Mouse (Mus musculus) embryonic facial prominence, embryonic 12.5 days (tissue): ENCODE measurements around the gene Rngtt. TPM values are rescaled to one million over a fixed set of nuclear protein-coding genes. Genes with fewer than 3 reads are reported as not detected.

ENCODE experiments used
- ATAC-seq: fragments of 200-750 bp; cut with Nextera tagmentation; 2 replicates; pipeline ENCODE4 v1.8.0; 2017; ENCODE audit not compliant: insufficient number of reproducible peaks, insufficient read depth, low FRiP score, low TSS enrichment
- H3K27ac ChIP-seq: fragments of 300-500 bp; sonication (generic); 2 replicates; pipeline ENCODE4 v1.5.1; 2016; ENCODE audit warnings: mild to moderate bottlenecking
- H3K27me3 ChIP-seq: fragments of 300-500 bp; sonication (generic); 2 replicates; pipeline ENCODE4 v1.6.1; 2016; ENCODE audit warnings: mild to moderate bottlenecking, moderate library complexity
- H3K36me3 ChIP-seq: fragments of 300-500 bp; sonication (generic); 2 replicates; pipeline ENCODE4 v1.6.1; 2016; ENCODE audit warnings: mild to moderate bottlenecking
- H3K4me1 ChIP-seq: fragments of 300-500 bp; sonication (generic); 2 replicates; pipeline ENCODE4 v1.6.1; 2016
- H3K4me2 ChIP-seq: fragments of 300-500 bp; sonication (generic); replicated peaks from 2 replicates; pipeline ENCODE4 v1.6.1; 2016; ENCODE audit warnings: mild to moderate bottlenecking, moderate library complexity
- H3K4me3 ChIP-seq: fragments of 300-500 bp; sonication (generic); 2 replicates; pipeline ENCODE4 v1.5.1; 2016; ENCODE audit warnings: mild to moderate bottlenecking
- H3K9ac ChIP-seq: fragments of 300-500 bp; sonication (generic); 2 replicates; pipeline ENCODE4 v1.6.1; 2016; ENCODE audit warnings: mild to moderate bottlenecking, moderate library complexity
- H3K9me3 ChIP-seq: fragments of 300-500 bp; sonication (generic); 2 replicates; pipeline ENCODE4 v1.6.1; 2016; ENCODE audit warnings: mild to moderate bottlenecking, moderate library complexity
- WGBS: fragments of 180-500 bp; shearing (Covaris S2); methylation state at CpG from one replicate; pipeline ENCODE4 v1.1.7; 2016; 5-methylcytosine and 5-hydroxymethylcytosine counted together
- polyA plus RNA-seq: library from polyadenylated mRNA; unstranded; fragments of >200 nt; fragmentation: Nextera tagmentation; extraction: Ambion mirVana; gene quantifications from 2 replicates; pipeline ENCODE4 v1.2.1, GENCODE M21; 2016

Rngtt gene
- polyA plus RNA-seq, 1 experiment from 2014 or later: 33.4 TPM

DNA sequence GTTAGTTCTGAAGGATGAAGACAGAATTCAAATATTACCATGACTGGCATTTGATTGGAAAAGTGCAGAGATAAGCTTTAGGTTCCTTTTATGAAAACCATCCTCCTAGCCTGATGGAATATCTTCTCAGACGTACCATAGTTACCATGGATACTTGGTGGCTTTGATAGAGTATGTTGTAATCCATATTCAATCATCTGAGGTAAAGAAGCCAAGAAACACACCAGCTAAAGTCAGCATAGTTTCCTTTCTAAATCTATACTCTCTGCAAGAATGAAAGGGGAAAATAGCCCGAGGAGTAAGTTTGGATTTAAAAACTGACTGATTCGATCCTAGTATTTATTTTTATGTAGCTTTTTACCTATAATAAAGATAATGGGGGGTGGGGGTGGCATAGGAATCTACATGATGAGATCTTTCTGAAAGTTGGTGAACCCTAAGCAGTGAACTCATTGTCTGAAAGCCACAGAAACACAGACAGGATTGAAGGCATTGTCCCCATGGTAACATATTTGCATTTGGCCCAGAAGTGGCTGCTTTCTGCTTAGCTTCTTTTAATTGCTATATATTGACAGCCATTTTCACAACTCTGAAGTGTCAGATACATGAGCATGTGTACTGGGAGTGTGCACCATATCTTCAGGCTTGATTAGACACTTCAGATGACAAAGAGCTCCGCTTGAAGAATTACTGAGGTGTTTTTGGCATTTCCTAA, 188.2 kb downstream of the Rngtt start:
- Histone ChIP-seq H3K4me1 (no peaks in the 10 kb centered on the region), H3K27me3 (no peaks in the 10 kb centered on the region), H3K9ac (no peak overlapping the region), H3K4me3 (no peak overlapping the region), H3K36me3 (peaks cover 8% of the 10 kb centered on the region), H3K27ac (no peak overlapping the region), H3K4me2 (no peak overlapping the region), H3K9me3 (no peaks in the 10 kb centered on the region)
- ATAC-seq: no peak
- WGBS: 83% methylated on average over 4 of the region's 4 CpGs

DNA sequence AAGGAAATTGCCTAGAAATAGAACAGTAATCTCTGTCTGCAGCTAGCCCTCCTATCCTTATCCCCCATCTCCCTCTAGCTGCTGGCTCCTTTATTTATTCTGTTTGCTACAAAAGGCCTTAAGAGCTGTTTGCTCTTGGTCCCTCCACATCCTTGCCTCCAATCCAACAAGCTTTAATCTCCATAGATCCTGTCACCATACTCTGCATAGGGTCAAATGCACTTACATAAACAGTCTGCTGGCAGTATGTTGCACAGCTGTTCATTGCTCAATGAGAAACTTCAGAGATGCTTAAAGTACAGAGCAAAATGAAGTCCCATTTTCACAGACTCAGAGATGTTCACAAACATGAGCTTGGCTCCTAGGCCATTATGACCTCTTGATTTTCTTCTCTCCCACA, 196.5 kb downstream of the Rngtt start:
- Histone ChIP-seq H3K9ac (no peak overlapping the region), H3K36me3 (peaks cover 9% of the 10 kb centered on the region), H3K27me3 (no peaks in the 10 kb centered on the region), H3K4me1 (no peaks in the 10 kb centered on the region), H3K27ac (no peak overlapping the region), H3K4me2 (no peak overlapping the region), H3K9me3 (no peaks in the 10 kb centered on the region), H3K4me3 (no peak overlapping the region)
- no peak for ATAC-seq

- Histone ChIP-seq H3K4me1 (no peaks in the 10 kb centered on the region), H3K36me3 (no peaks in the 10 kb centered on the region), H3K27me3 (no peaks in the 10 kb centered on the region), H3K9me3 (no peaks in the 10 kb centered on the region), H3K4me3 (no peak overlapping the region), H3K9ac (no peak overlapping the region), H3K4me2 (no peak overlapping the region), H3K27ac (no peak overlapping the region)
- WGBS: 87% methylated on average over 10 of the region's 10 CpGs
- ATAC-seq: no peak
Observed at GRCm38 (mm10) chr4:33510544-33510943, 200.4 kb downstream of the Rngtt start.

DNA sequence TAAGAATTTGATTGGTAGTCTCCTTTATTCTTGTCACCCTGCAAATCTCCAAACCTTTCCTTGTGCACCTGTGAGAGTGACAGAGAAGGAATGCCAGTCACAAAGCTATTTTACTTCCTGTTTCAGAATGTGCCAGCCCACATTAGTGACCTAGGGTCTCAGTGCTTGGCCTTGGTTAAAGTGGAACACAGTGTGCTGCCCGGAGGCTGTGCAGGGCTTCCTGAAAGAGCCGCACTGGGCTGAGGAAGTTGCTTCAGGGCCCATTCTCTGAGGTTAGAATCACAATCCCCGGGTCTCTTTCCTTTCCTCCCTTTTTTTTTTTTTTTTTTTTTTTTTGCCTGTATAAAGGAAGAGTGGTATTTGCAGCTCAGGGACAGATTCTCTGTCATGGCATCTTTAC, 203.3 kb downstream of the Rngtt start:
- H3K9me3 ChIP-seq: no peaks in the 10 kb centered on the region
- no peaks in the 10 kb centered on the region for H3K36me3 ChIP-seq
- H3K4me1 ChIP-seq: no peaks in the 10 kb centered on the region
- H3K4me2 ChIP-seq: no peak overlapping the region
- no peaks in the 10 kb centered on the region for H3K27me3 ChIP-seq
- no peak overlapping the region for H3K4me3 ChIP-seq
- ATAC-seq: no peak
- WGBS: 37% methylated on average over 3 of the region's 3 CpGs
- no peak overlapping the region for H3K9ac ChIP-seq
- H3K27ac ChIP-seq: no peak overlapping the region

DNA sequence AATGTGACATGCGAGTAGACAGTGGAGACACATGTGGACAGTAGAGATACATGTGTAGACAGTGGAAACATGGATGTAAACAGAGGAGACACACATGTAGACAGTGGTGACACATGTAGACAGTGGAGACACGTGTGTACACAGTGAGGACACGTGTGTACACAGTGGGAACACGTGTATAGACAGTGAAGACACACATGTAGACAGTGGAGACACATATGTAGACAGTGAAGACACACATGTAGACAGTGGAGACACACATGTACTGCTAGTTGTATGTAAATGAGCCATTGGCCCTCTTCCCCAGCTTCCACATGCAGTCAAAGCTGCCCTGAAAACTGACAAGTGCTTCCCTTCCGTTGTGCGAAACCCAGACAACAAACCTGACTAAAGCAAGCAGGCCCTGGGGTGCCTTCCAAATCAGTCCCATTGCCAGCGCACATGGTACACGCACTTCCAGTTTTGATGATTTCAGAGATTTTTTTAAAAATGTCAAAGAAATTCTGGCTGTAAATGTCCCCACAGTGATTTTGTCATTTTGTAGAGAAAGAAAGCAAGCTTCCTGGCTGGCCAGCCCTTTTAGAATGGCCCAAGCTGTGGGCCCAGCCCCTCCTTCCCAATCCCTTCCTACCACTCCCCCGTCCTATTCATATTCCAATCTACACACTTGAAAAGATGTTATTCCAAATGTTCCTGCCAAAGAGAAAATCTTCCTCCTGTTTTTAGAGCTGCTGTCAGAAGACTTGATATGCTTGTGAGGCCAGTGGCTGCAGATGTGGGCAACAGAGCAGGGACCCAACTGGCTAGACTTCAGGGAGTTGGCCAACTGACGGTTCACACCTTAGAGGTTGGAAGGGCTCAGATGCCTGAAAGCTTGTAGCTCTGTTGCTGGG, 204.2 kb downstream of the Rngtt start:
- H3K9ac ChIP-seq: no peak overlapping the region
- H3K4me2 ChIP-seq: no peak overlapping the region
- H3K36me3 ChIP-seq: no peaks in the 10 kb centered on the region
- ATAC-seq: no peak
- WGBS: 85% methylated on average over 10 of the region's 10 CpGs
- no peak overlapping the region for H3K4me3 ChIP-seq
- no peaks in the 10 kb centered on the region for H3K4me1 ChIP-seq
- no peaks in the 10 kb centered on the region for H3K9me3 ChIP-seq
- no peaks in the 10 kb centered on the region for H3K27me3 ChIP-seq
- H3K27ac ChIP-seq: no peak overlapping the region

GRCm38 (mm10) chr4:33520196-33520595, 210.1 kb downstream of the Rngtt start:
- 88% methylated on average over 7 of the region's 7 CpGs for WGBS
- no peaks in the 10 kb centered on the region for H3K27me3 ChIP-seq
- H3K9me3 ChIP-seq: no peaks in the 10 kb centered on the region
- no peak overlapping the region for H3K4me3 ChIP-seq
- H3K9ac ChIP-seq: no peak overlapping the region
- no peak overlapping the region for H3K4me2 ChIP-seq
- H3K4me1 ChIP-seq: no peaks in the 10 kb centered on the region
- H3K36me3 ChIP-seq: no peaks in the 10 kb centered on the region
- ATAC-seq: no peak
- H3K27ac ChIP-seq: no peak overlapping the region

DNA sequence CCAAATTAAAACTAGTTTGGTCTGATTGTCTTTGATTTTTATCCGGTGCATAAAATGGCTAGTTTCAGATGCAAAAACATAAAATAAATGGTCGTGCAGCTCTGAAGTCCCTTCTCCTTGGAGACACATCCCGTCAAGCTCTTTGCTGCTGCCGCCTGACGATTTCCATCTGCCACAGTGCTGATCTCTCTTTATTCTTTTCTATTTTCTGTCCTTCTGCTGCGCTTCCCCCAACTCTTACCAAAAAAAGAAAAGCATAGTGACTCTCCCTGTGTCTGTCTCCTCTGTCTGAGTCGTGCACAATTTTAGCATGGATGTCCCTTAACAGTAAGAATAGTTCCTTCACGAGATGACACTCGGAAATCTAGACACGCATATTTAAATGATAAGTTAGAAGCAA, 210.8 kb downstream of the Rngtt start:
- H3K4me3 ChIP-seq: no peak overlapping the region
- 76% methylated on average over 10 of the region's 10 CpGs for WGBS
- no peak overlapping the region for H3K9ac ChIP-seq
- no peak overlapping the region for H3K27ac ChIP-seq
- H3K27me3 ChIP-seq: no peaks in the 10 kb centered on the region
- no peaks in the 10 kb centered on the region for H3K36me3 ChIP-seq
- no peaks in the 10 kb centered on the region for H3K9me3 ChIP-seq
- ATAC-seq: no peak
- no peaks in the 10 kb centered on the region for H3K4me1 ChIP-seq
- H3K4me2 ChIP-seq: no peak overlapping the region

DNA sequence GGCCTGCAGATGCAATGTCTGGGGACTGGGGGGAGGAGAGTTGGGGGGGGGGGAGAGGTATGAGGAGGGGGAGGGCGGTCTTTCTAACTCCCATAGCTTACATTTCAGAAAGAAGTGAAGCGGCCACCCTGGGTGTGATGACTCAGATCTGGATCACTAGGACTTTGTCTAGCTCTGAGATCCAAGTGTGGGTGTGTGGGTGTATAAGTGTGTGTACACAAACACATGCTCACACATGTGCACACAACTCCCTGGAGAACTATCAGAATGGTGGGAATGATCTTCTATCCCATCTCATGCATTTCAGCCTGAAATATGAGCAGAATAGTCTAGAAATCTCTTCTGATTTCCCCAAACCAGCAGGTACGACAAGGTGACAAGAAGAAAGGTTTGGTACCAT, 213.7 kb downstream of the Rngtt start:
- no peaks in the 10 kb centered on the region for H3K4me1 ChIP-seq
- no peak overlapping the region for H3K27ac ChIP-seq
- no peak overlapping the region for H3K4me2 ChIP-seq
- no peak for ATAC-seq
- H3K9ac ChIP-seq: no peak overlapping the region
- WGBS: 89% methylated on average over 3 of the region's 3 CpGs
- H3K36me3 ChIP-seq: no peaks in the 10 kb centered on the region
- no peaks in the 10 kb centered on the region for H3K27me3 ChIP-seq
- H3K9me3 ChIP-seq: no peaks in the 10 kb centered on the region
- no peak overlapping the region for H3K4me3 ChIP-seq

DNA sequence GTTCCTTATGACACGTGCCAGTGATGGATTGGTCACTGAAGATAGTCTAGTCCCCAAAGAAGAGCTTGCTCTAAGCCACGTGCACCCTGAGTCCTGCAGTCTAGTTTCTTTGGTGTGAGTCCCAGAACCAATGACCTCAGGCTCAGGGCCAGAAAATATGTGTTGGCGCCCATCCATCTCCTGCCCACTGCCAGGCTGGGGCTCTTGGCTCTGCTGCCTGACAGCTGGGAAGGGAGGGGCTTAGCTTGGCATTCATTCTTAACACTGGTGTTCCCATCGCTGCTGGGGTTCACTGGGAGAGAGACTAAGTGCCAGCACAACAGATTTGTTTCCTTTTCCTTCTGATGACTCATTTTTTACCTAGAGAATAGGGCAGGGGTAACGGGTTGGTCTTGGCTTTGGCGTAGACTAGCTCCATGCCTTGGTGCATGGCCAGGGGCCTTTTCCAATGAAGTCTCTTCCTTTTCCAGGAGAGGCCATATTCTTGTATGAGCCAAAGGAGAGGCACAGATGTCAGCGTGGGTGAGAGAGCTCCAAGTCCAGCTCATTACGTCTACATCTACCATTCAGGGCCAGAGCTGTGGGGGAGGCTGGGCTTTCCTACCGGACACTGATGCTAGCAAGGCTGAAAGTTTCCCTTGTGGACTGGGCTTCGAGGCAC, 214.5 kb downstream of the Rngtt start:
- H3K4me2 ChIP-seq: no peak overlapping the region
- no peak overlapping the region for H3K27ac ChIP-seq
- WGBS: 93% methylated on average over 10 of the region's 10 CpGs
- no peaks in the 10 kb centered on the region for H3K27me3 ChIP-seq
- no peaks in the 10 kb centered on the region for H3K9me3 ChIP-seq
- H3K36me3 ChIP-seq: no peaks in the 10 kb centered on the region
- no peaks in the 10 kb centered on the region for H3K4me1 ChIP-seq
- no peak overlapping the region for H3K4me3 ChIP-seq
- no peak for ATAC-seq
- H3K9ac ChIP-seq: no peak overlapping the region

GRCm38 (mm10) chr4:33525272-33525671, 215.2 kb downstream of the Rngtt start:
- ATAC-seq: no peak
- H3K4me1 ChIP-seq: no peaks in the 10 kb centered on the region
- H3K27ac ChIP-seq: no peak overlapping the region
- H3K9ac ChIP-seq: no peak overlapping the region
- no peak overlapping the region for H3K4me3 ChIP-seq
- H3K9me3 ChIP-seq: no peaks in the 10 kb centered on the region
- H3K36me3 ChIP-seq: no peaks in the 10 kb centered on the region
- H3K27me3 ChIP-seq: no peaks in the 10 kb centered on the region
- WGBS: 98% methylated on average over 4 of the region's 4 CpGs
- H3K4me2 ChIP-seq: no peak overlapping the region

DNA sequence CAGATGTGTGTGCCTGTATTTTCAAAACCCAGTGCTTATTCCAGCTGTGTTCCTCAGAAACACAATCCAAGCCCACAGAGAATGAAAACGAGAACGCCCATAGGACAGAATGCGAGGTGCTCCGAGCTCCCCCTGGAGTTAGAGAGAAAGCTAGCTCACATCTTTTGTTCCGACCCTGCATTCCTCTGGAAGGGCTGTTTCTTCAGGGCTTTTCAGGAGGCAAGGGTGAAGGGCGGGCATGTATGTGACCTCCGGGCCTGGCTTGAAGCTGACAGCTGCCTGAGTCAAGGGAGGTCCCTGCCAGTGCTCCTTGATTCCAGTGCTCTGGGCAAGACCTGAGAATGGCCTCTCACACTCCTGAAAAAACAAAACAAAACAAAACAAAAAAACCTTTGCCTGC, 216.0 kb downstream of the Rngtt start:
- no peak for ATAC-seq
- H3K4me1 ChIP-seq: no peaks in the 10 kb centered on the region
- WGBS: 19% methylated on average over 7 of the region's 7 CpGs
- H3K27ac ChIP-seq: no peak overlapping the region
- H3K9me3 ChIP-seq: no peaks in the 10 kb centered on the region
- no peaks in the 10 kb centered on the region for H3K27me3 ChIP-seq
- H3K9ac ChIP-seq: no peak overlapping the region
- no peak overlapping the region for H3K4me3 ChIP-seq
- no peak overlapping the region for H3K4me2 ChIP-seq
- no peaks in the 10 kb centered on the region for H3K36me3 ChIP-seq

DNA sequence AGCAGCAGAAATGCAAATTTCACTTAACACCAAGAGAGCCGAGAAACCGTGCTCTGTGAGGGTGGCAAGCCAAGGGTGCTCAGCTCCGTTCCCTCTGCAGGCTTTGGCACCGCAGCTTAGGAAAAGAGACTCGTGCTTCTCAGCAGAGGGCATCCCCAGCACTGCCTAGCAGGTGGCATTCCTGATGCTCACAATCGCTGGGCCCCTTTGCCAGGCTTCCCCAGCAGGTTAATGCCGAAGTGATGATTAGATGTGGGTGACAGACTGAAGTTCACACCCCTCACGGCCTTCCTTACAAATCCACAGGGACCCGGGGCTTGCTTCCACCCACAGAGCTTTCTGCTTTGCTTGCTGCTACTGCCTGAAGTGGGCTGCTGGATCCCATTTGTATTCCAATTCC, 216.6 kb downstream of the Rngtt start:
- no peaks in the 10 kb centered on the region for H3K9me3 ChIP-seq
- H3K27ac ChIP-seq: no peak overlapping the region
- no peaks in the 10 kb centered on the region for H3K36me3 ChIP-seq
- no peak overlapping the region for H3K4me3 ChIP-seq
- no peak overlapping the region for H3K9ac ChIP-seq
- no peak for ATAC-seq
- 49% methylated on average over 9 of the region's 9 CpGs for WGBS
- H3K4me1 ChIP-seq: no peaks in the 10 kb centered on the region
- H3K4me2 ChIP-seq: no peak overlapping the region
- H3K27me3 ChIP-seq: no peaks in the 10 kb centered on the region
